Mouse (Mus musculus) brain, embryonic 14.5 days (tissue): Measurements from ENCODE around the gene Glrx5.

Source experiments
- CTCF ChIP-seq: fragments of 200-500 bp; IDR thresholded peaks from 2 replicates; pipeline ENCODE4 v1.5.1; 2012; ENCODE audit warnings: inconsistent platforms, mild to moderate bottlenecking, moderate library complexity, borderline replicate concordance; ENCODE audit not compliant: insufficient read depth, insufficient read length; ENCODE audit errors: extremely low read depth
- POLR2A ChIP-seq: fragments of 200-500 bp; IDR thresholded peaks from 2 replicates; pipeline ENCODE4 v1.6.1; 2012; ENCODE audit warnings: mild to moderate bottlenecking, inconsistent platforms, borderline replicate concordance; ENCODE audit not compliant: poor library complexity, insufficient read depth, insufficient read length, severe bottlenecking; ENCODE audit errors: extremely low read depth

DNA sequence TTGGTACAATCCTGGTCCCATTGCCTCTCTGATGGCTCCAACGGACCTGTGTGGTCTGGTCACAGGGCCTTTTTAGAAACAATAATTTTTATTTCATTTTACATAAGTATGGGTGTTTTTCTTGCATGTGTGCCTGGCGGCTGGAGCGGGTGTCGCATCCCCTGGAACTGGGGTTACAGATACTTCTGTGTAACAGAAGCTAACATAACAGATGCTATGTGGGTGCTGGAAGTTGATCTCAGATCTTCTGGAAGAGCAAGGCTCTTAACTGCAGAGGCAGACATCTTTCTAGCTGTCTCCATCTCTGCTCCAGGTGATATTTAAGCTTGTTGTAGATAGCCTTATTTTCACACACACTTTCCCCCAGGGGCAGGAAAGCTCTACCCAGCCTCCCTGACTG lies 31.7 kb downstream of the Glrx5 start:
- TF ChIP-seq CTCF, result no peak
- no peak for TF ChIP-seq POLR2A
